Mouse (Mus musculus): ENCODE measurements around the gene H2-Q2. TPM values are rescaled to one million over a fixed set of nuclear protein-coding genes. Genes with fewer than 3 reads are reported as not detected.
"Not testable (repeated sequence)": the region's sequence is repeated elsewhere in the genome, so short reads cannot be mapped to it uniquely, and the experiment has no call there.

The H2-Q2 gene
- polyA plus RNA-seq, 1 experiment from 2014 or later, result 0.72 TPM

GRCm38 (mm10) chr17:35326000-35326399 lies 16.0 kb upstream of the H2-Q2 start:
- H3K36me3 ChIP-seq; H3K4me3 ChIP-seq; H3K27ac ChIP-seq; H3K4me1 ChIP-seq; H3K9me3 ChIP-seq (replicated peaks); H3K9ac ChIP-seq; ATAC-seq; H3K4me2 ChIP-seq: not testable (repeated sequence)
- H3K27me3 ChIP-seq (replicated peaks), result peaks cover 31% of the 10 kb centered on the region

- H3K4me2 ChIP-seq; H3K27ac ChIP-seq; H3K4me3 ChIP-seq; H3K9ac ChIP-seq; ATAC-seq; H3K36me3 ChIP-seq; H3K9me3 ChIP-seq (replicated peaks); H3K4me1 ChIP-seq: not testable (repeated sequence)
- peaks cover 12% of the 10 kb centered on the region; the same call in 1 of the 2 replicates for H3K27me3 ChIP-seq (replicated peaks)
- 43% methylated on average over 3 of the region's 3 CpGs for WGBS (ENCODE audit: insufficient replicate concordance)
Measured at GRCm38 (mm10) chr17:35329714-35330113, 12.3 kb upstream of the H2-Q2 start.

- not testable (repeated sequence) for ATAC-seq
Measured at GRCm38 (mm10) chr17:35331546-35331945, 10.5 kb upstream of the H2-Q2 start.

GRCm38 (mm10) chr17:35342711-35343476 lies 852 bp downstream of the H2-Q2 start:
- H3K27me3 ChIP-seq (replicated peaks), result peaks cover 53% of the 10 kb centered on the region
- peak overlapping the region; percentile 60 for H3K4me2 ChIP-seq
- H3K9ac ChIP-seq, result no peak overlapping the region
- 5% methylated on average over 38 of the region's 46 CpGs for WGBS (ENCODE audit: insufficient replicate concordance)
- H3K27ac ChIP-seq, result no peak overlapping the region
- H3K36me3 ChIP-seq, result no peaks in the 10 kb centered on the region
- no peak for ATAC-seq
- H3K9me3 ChIP-seq (replicated peaks), result no peaks in the 10 kb centered on the region
- H3K4me1 ChIP-seq, result no peaks in the 10 kb centered on the region
- H3K4me3 ChIP-seq, result peak overlapping the region; percentile 39

More at GRCm38 (mm10) chr17:35331546-35331945, 10.5 kb upstream of the H2-Q2 start:
- not testable (repeated sequence) for H3K27ac ChIP-seq; H3K4me3 ChIP-seq; H3K36me3 ChIP-seq; H3K27me3 ChIP-seq (replicated peaks); H3K4me1 ChIP-seq; H3K9ac ChIP-seq; H3K9me3 ChIP-seq (replicated peaks); H3K4me2 ChIP-seq
- 40% methylated on average over 6 of the region's 6 CpGs for WGBS (ENCODE audit: insufficient replicate concordance)

- not testable (repeated sequence) for H3K9me3 ChIP-seq (replicated peaks); ATAC-seq; H3K27ac ChIP-seq; H3K4me3 ChIP-seq; H3K4me1 ChIP-seq; H3K9ac ChIP-seq; H3K4me2 ChIP-seq; H3K36me3 ChIP-seq
- peaks cover 36% of the 10 kb centered on the region for H3K27me3 ChIP-seq (replicated peaks)
Measured at GRCm38 (mm10) chr17:35347659-35348058, 5.6 kb downstream of the H2-Q2 start.

GRCm38 (mm10) chr17:35353275-35353674 lies 11.2 kb downstream of the H2-Q2 start:
- not testable (repeated sequence) for ATAC-seq; H3K4me2 ChIP-seq; H3K27ac ChIP-seq; H3K4me1 ChIP-seq; H3K9ac ChIP-seq; H3K36me3 ChIP-seq; H3K27me3 ChIP-seq (replicated peaks); H3K9me3 ChIP-seq (replicated peaks); H3K4me3 ChIP-seq
- 35% methylated on average over 6 of the region's 6 CpGs for WGBS (ENCODE audit: insufficient replicate concordance)

GRCm38 (mm10) chr17:35354071-35354470 lies 12.0 kb downstream of the H2-Q2 start:
- no peak for ATAC-seq
- Histone ChIP-seq H3K4me3 (no peak overlapping the region), H3K4me1 (no peaks in the 10 kb centered on the region), H3K9ac (no peak overlapping the region), H3K27ac (no peak overlapping the region), H3K27me3 (replicated peaks) (peaks cover 16% of the 10 kb centered on the region), H3K36me3 (no peaks in the 10 kb centered on the region), H3K4me2 (no peak overlapping the region), H3K9me3 (replicated peaks) (no peaks in the 10 kb centered on the region)
- 56% methylated on average over 2 of the region's 2 CpGs for WGBS (ENCODE audit: insufficient replicate concordance)

GRCm38 (mm10) chr17:35357086-35357485 lies 15.0 kb downstream of the H2-Q2 start:
- ATAC-seq, result no peak
- H3K4me2 ChIP-seq, result no peak overlapping the region
- H3K9me3 ChIP-seq (replicated peaks), result no peaks in the 10 kb centered on the region
- peaks cover 23% of the 10 kb centered on the region for H3K27me3 ChIP-seq (replicated peaks)
- no peak overlapping the region for H3K4me3 ChIP-seq
- no peaks in the 10 kb centered on the region for H3K36me3 ChIP-seq
- 27% methylated on average over 1 of the region's 1 CpGs for WGBS (ENCODE audit: insufficient replicate concordance)
- H3K4me1 ChIP-seq, result no peaks in the 10 kb centered on the region
- H3K27ac ChIP-seq, result no peak overlapping the region
- H3K9ac ChIP-seq, result no peak overlapping the region

- Histone ChIP-seq H3K4me3 (peak overlapping the region; percentile 35), H3K27ac (no peak overlapping the region), H3K4me1 (no peaks in the 10 kb centered on the region), H3K27me3 (replicated peaks) (peaks cover 23% of the 10 kb centered on the region), H3K9me3 (replicated peaks) (peaks cover 8% of the 10 kb centered on the region; the same call in 1 of the 2 replicates), H3K36me3 (no peaks in the 10 kb centered on the region), H3K4me2 (peak overlapping the region; percentile 56), H3K9ac (0 out of 2 replicates have a peak overlapping the region, but pooled peaks have one; percentile 6)
- ATAC-seq, result no peak
- WGBS (ENCODE audit: insufficient replicate concordance), result 12% methylated on average over 38 of the region's 38 CpGs
Measured at GRCm38 (mm10) chr17:35358763-35359469, 16.9 kb downstream of the H2-Q2 start.

GRCm38 (mm10) chr17:35359470-35359862 lies 17.4 kb downstream of the H2-Q2 start:
- Histone ChIP-seq H3K9me3 (replicated peaks) (peaks cover 8% of the 10 kb centered on the region; the same call in 1 of the 2 replicates), H3K9ac (0 out of 2 replicates have a peak overlapping the region, but pooled peaks have one; percentile 6), H3K36me3 (no peaks in the 10 kb centered on the region), H3K27ac (no peak overlapping the region), H3K4me3 (peak overlapping the region; percentile 35), H3K4me2 (peak overlapping the region; percentile 56), H3K27me3 (replicated peaks) (peaks cover 23% of the 10 kb centered on the region), H3K4me1 (no peaks in the 10 kb centered on the region)
- no peak for ATAC-seq
- 17% methylated on average over 21 of the region's 21 CpGs for WGBS (ENCODE audit: insufficient replicate concordance)

- Histone ChIP-seq H3K9me3 (replicated peaks) (no peaks in the 10 kb centered on the region), H3K27ac (no peak within 1 kb of the TSS), H3K4me2 (peak within 1 kb of the TSS; percentile 81), H3K27me3 (replicated peaks) (peaks cover 36% of the 10 kb centered on the region), H3K4me3 (peak within 1 kb of the TSS; percentile 63), H3K4me1 (peaks cover 10% of the 10 kb centered on the region; the same call in 1 of the 2 replicates), H3K36me3 (no peaks in the 10 kb centered on the region), H3K9ac (peak within 1 kb of the TSS; percentile 63)
- peak; percentile 73 for ATAC-seq
- under 1% methylated on average over 16 of the region's 16 CpGs for WGBS (ENCODE audit: insufficient replicate concordance)
Measured at GRCm38 (mm10) chr17:35379369-35379728, 37.3 kb downstream of the H2-Q2 start, which contains the start of gene H2-Q4. Gene H2-Q4 (plus strand): TSS chr17:35379617.

GRCm38 (mm10) chr17:35379729-35380451 lies 37.8 kb downstream of the H2-Q2 start:
- Histone ChIP-seq H3K4me2 (peak overlapping the region; percentile 81), H3K4me3 (peak overlapping the region; percentile 63), H3K4me1 (peaks cover 10% of the 10 kb centered on the region; the same call in 1 of the 2 replicates), H3K36me3 (no peaks in the 10 kb centered on the region), H3K9me3 (replicated peaks) (no peaks in the 10 kb centered on the region), H3K27ac (no peak overlapping the region), H3K27me3 (replicated peaks) (peaks cover 36% of the 10 kb centered on the region), H3K9ac (peak overlapping the region; percentile 63)
- ATAC-seq, result peak; percentile 46
- WGBS (ENCODE audit: insufficient replicate concordance), result 2% methylated on average over 68 of the region's 70 CpGs

All from liver, embryonic 12.5 days (tissue).